Mouse (Mus musculus): ENCODE data around the gene Ufsp1.

Ufsp1 gene

DNA sequence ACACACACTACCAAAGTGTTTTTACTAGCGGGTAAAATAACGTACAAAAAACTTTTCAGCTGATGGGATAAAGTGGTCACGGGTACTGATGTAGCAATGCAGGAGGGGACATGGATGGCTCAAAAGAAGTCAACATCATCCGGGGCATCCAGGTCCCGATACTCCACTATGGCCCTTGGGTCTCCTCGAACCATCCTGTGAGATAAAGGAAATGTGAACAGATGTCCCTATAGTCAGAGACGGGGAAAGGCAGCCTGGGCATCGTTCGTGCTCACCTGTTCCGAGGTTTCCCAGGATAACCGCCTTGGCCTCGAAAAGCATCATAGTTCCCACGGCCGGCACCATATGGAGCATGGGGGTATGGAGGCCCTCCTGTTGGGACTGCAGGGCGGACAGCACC is 1.3 kb downstream of the Ufsp1 start:
- DNase-seq (ENCODE audit: low read depth, low spot score), result no peak

DNA sequence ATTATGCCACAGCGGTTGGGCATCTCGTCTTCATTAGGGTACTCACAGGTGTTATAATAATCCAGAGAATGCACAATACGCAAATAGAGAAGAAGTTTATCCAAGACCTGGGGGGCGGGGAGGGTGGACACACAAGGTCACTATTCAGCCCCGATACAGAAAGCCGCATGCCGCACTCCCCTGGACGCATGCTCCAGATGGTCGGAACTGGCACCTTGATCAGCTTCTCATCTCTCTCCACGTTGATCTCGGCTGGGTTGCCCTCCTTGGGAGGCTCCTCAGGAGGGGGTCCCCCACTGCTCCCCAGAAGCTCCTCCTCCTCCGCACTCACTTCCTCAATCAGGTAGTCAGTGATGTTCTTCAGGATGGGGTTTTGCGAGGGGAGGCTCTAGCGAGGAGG is 2.7 kb downstream of the Ufsp1 start:
- no peak for DNase-seq (ENCODE audit: low read depth, low spot score)

GRCm38 (mm10) chr5:137299240-137299639 is 4.8 kb downstream of the Ufsp1 start:
- no peak for DNase-seq (ENCODE audit: low read depth, low spot score)

GRCm38 (mm10) chr5:137301253-137301652 is 6.8 kb downstream of the Ufsp1 start:
- no peak for DNase-seq (ENCODE audit: low read depth, low spot score)

DNA sequence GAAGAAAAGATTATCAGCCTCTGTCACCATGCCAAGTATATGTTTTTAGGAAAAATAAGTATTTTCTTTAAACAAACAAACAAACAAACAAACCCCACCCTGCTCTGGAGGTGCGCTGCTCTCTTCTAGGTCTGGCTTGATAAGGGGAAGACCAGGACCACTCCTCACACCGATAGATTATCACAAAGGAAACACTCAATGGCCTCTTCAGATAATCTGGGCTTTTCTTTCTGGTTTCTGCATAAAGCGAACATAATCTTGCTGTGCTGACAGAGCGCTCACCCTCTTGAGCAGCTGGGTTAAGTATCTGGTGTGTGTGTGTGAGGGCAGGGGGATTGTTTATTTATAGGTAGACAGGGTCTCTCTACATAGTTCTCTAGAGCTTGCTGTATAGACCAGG is 9.2 kb downstream of the Ufsp1 start:
- DNase-seq (ENCODE audit: low read depth, low spot score), result no peak

DNA sequence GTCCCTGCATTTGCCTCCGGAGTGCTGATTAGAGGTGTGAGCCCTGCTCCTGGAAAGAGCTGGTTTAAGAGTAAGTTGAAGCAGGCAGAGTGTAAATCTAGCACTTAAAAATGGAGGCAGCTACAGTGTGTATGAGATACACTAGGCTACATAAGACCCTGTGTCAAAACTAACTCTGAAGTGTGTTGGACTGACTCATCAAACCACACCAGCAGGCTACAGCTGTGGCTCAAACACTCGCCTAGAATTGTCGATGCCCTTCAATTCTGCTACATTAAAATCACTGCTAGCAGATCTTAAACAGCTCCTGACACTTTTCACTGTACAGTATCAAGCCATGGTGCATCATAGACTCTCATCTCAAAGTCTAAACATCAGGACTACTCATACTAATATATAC is 9.7 kb downstream of the Ufsp1 start:
- DNase-seq (ENCODE audit: low read depth, low spot score), result no peak

- no peak for DNase-seq (ENCODE audit: low read depth, low spot score)
These were observed 10.4 kb downstream of the Ufsp1 start for GRCm38 (mm10) chr5:137304816-137305215.

- DNase-seq (ENCODE audit: low read depth, low spot score), result no peak
These were observed 11.4 kb downstream of the Ufsp1 start for GRCm38 (mm10) chr5:137305822-137306221.

DNA sequence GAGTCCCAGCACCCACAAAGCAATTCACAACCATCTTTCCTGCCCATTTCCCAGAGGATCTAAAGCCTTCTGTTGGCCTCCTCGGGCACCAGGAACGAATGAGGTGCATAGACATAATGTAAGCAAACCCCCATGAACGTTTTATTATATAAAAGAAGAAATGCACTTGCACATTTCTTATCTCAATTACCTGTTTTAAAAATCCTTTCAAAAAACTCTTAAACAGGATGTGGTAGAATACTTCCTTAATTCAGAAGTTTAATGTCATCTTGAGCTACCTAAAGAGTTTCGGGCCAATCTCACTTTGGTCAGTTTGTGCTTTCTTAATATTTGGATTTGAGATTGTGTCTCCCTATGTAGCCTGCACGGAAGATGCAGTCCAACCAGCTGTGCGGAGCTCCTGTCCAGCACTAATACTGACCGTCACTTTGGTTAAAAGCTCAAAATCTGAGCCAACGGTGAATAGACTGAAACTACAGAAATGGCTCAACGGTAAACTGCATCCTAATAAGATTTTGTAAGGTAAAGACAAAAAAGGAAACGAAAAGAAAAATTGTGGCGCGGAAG is 12.1 kb downstream of the Ufsp1 start:
- no peak for DNase-seq (ENCODE audit: low read depth, low spot score)

GRCm38 (mm10) chr5:137307071-137307912 is 12.9 kb downstream of the Ufsp1 start, which contains the start of gene Srrt:
Gene Srrt (minus strand): TSS chr5:137307674.
- peak; percentile 95 for DNase-seq (ENCODE audit: low read depth, low spot score)

- DNase-seq (ENCODE audit: low read depth, low spot score), result no peak
These were observed 13.9 kb downstream of the Ufsp1 start for GRCm38 (mm10) chr5:137308356-137308755.

- DNase-seq (ENCODE audit: low read depth, low spot score), result no peak
These were observed 19.2 kb downstream of the Ufsp1 start for GRCm38 (mm10) chr5:137313466-137314192.

DNA sequence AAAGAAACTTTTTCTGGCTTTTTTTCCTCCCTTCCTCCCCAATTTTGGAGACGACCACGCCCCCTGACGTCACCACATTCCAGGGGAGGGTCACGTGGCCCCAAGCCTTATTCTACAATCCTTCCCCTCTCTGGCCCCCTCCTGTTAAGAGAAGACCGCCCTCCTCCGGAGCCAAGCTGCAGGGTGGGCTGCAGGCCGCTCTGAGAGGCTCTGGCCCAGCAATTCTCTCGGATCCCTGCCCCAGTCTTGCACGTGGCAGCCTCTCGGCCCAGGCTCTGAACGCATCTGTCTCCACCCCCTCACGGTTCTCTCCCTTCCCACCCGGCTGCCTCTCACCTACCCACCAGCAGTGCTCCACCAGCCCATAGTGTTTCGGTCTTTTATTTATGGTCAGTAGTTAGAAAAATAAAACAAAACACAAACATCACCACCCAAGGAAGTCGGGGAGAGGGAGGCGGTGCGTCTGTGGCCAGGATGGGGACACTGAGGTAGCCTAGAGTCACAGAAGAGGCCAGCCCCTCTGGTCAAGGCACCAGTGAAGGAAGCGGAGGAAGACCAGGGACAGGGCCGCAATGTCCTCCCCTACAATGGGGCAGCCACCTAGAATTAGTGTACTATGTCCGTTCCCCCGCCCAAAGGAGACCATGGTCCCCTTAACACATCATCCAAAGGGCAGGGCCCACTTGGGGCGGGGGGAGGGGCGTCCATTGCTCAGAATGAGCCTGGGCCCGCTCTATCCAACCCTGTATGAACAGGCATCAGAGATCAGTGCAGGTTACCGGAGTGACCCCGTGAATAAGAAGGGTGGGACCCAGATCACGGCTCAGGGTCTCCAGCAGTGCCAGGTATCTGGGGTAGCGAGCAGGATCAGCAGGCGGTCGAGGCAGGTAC is 20.0 kb downstream of the Ufsp1 start, which contains the start of gene Trip6:
Gene Trip6, minus strand, starts transcription at position 212 of the 891 bp plus-strand sequence.
- peak; percentile 78 for DNase-seq (ENCODE audit: low read depth, low spot score)

GRCm38 (mm10) chr5:137315084-137315903 is 20.9 kb downstream of the Ufsp1 start:
- no peak for DNase-seq (ENCODE audit: low read depth, low spot score)

- DNase-seq (ENCODE audit: low read depth, low spot score), result no peak
These were observed 22.9 kb downstream of the Ufsp1 start for GRCm38 (mm10) chr5:137317361-137317760.

DNA sequence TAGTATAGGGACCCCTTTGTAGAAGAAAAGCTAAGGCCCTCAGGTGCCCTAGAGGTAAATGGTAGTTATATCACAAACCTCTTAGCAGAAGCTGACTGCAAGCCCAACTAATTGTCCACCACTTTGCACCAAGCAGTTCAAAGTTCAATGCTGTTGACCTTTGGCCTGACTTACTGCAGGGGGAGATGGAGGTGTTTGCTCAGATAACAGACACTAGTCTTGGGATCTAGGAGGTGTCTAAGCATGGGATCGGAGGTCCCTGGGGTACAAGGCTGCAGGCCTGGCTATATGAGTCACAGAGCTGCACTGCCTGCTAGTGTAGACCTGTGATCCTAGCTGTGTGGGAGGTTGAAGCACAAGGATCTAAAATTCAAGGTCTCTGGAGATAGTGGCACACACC is 24.1 kb downstream of the Ufsp1 start:
- no peak for DNase-seq (ENCODE audit: low read depth, low spot score)

- no peak for DNase-seq (ENCODE audit: low read depth, low spot score)
These were observed 26.6 kb downstream of the Ufsp1 start for GRCm38 (mm10) chr5:137320996-137321395.

GRCm38 (mm10) chr5:137330910-137331309 is 36.5 kb downstream of the Ufsp1 start:
- DNase-seq (ENCODE audit: low read depth, low spot score), result no peak

DNA sequence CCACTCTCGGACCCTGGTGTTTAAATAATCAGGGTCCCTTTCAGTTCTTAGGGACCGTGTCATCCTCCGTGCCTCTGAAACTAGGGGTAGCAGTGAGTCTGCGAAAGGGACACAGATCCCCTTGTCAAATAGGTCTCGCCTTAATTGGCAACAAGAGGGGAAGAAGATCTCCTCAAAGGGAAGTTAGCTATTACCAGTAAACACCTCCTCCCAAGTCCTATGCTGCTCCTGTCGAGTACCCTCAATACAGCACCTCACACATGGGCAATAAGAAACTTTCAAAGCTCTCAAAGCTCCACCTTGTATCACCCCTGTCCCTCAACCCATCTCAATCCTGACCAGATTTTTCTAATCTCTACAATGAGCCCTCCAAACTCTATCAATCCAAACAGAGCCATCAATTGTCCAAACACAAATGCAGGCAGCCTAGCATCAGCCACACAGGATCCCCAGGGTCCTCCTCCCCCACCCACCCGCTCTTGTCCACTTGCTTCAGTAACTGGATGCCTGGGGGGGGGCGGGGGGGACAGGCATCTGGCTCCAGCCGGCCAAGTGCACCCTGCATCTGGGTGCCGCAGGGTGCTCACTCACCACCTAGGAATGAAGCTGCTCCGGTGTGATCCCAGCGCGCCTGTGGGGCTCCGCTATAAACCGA is 38.6 kb downstream of the Ufsp1 start:
- DNase-seq (ENCODE audit: low read depth, low spot score), result no peak
